Mouse (Mus musculus) skeletal muscle tissue, adult 2 months (tissue): ENCODE measurements around the gene Cfap69.
A peak's percentile ranks its signal among the peaks of the same experiment; 100 is the strongest.
"Not testable (repeated sequence)": the region's sequence is repeated elsewhere in the genome, so short reads cannot be mapped to it uniquely, and the experiment has no call there.

Experiments
- DNase-seq: peaks from one replicate; pipeline ENCODE4 v3.0.0-alpha.2; 2012; ENCODE audit warnings: low read depth, low spot score

Gene Cfap69

GRCm38 (mm10) chr5:5663655-5664370, at the start of gene Cfap69:
Gene Cfap69 (minus strand): TSS chr5:5664239.
- peak; percentile 9 for DNase-seq

DNA sequence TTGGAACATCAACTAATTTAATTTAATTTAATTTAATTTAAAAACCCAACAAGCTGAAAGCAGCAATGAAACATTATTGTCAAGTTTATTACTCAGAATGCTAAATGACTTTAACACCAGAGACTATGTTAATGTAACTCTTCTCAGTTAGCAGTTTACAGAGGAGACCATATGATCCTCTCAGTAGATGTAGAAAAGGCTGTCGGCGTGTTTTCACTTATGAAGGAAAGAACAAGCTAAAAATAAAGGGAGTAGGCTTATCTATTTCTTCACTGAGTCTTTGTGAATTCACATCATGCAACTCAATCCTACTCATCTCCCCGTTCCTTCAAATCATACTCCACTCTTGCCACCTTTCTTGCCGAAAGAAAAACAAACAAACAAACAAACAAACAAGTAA, 47.0 kb upstream of the Cfap69 start:
- no peak for DNase-seq

- no peak for DNase-seq
Measured at GRCm38 (mm10) chr5:5707341-5708278, 43.6 kb upstream of the Cfap69 start.

GRCm38 (mm10) chr5:5705019-5705418, 41.0 kb upstream of the Cfap69 start:
- DNase-seq = no peak

DNA sequence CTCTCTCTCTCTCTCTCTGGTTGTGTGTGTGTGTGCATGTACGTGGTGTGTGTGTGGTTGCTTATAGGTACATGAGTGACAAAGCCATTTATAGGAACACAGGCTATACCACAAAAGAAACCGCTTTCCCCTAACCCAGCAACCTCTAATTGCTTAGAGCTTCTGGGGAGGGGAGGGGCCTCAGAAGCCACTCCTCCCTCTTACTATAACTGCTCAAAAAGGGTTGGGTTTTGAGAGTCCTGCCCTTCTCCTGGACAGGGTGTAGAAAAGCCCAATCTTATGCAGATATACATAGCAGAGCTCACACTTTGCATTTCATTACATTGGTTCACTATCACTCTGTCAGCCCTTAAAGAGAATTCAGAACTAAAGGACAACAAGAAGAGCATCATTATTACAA, 36.3 kb upstream of the Cfap69 start:
- DNase-seq = no peak

GRCm38 (mm10) chr5:5698830-5699229, 34.8 kb upstream of the Cfap69 start:
- DNase-seq = no peak

DNA sequence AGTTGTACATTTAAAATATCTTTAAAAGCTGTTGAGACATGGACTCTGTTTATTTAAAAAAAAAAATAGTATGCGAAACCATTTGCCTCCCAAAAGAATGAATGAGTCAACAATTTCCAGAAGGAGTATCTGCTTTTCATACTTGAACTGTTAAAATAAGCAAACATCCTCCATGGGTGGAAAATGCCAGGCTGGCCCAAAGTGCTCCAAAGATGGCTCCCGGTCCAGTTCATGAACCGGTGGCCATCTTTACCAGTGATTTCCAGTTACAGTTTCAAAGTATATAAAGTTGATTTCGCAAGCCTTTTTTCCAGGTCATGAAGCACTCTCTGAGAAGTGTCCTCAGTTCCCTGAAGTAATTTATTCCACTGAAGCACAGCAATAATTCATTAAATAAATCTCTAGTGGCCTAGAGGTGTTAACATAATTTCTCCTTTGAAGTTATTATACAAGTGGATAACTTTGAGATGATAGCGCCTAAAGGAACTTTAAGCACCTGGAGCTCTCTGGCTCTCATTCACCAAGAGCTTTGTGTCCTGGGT, 31.4 kb upstream of the Cfap69 start:
- DNase-seq = no peak

DNA sequence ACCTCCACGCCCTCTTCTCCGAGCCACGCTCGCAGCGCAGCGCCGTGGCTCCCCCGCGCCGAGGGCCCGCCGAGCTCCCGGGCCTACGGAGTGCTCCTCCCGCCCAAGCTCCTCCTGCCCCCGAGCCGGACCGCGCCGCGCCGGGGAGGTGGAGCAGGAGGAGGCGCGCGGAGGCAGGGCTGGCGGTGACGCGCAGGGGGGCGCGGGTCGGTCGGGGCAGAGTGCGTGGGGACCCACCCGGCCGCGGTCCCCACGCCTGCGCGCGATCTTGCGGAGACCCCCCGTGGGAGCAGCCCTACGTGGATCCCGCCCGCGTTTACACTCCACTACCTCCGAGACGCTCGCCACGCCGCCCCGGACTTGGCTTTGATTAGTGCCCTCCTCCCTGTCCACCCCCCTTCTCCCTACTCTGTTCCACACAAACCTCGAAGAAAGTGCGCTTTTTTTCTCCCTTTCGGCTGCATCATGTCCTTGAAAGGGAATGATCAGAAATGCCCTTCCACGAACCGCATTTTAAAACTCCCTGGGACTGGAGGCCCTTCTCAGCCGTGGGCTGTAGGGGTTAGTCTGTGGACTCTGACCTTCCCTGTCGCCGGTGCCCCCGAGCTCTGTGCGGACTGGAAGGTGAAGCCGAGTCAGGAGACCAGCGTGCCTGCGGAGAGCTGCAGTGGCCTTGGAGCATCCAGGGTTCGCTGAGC, 30.1 kb upstream of the Cfap69 start, which contains the start of gene Steap2:
Steap2 (minus strand) TSS at position 623 of the 698 bp plus-strand sequence.
- peak; percentile 6 for DNase-seq

- no peak for DNase-seq
Measured at GRCm38 (mm10) chr5:5693541-5693955, 29.5 kb upstream of the Cfap69 start.

- no peak for DNase-seq
Measured at GRCm38 (mm10) chr5:5692167-5692738, 28.2 kb upstream of the Cfap69 start.

DNA sequence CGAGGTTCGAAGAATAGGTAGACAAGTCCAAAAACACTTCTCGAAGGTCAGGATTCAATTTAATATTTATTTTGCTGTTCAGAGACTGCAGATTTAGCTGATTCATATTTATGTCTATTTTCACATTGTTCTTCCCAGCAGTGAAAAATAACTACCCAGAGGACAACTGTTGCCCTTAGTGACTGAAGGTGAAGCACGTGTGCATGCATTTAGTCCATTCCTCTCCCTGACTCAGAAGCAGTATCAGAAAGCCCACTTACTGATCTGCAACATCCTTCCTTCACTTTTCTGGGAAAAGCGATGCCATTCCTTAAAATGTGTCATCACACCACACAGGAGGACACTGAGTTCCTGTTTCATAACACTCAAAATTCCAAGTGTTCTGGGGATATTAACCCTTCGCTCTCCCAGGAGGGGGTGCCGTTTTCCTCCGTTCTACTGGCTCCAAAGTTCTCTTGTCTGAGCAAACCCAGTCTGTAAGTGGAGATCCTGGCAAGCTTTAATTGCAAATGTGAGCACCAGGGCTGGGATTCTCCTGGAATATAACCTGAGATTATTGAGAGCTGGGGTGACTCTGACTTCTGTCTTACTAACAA, 25.0 kb upstream of the Cfap69 start:
- no peak for DNase-seq

DNA sequence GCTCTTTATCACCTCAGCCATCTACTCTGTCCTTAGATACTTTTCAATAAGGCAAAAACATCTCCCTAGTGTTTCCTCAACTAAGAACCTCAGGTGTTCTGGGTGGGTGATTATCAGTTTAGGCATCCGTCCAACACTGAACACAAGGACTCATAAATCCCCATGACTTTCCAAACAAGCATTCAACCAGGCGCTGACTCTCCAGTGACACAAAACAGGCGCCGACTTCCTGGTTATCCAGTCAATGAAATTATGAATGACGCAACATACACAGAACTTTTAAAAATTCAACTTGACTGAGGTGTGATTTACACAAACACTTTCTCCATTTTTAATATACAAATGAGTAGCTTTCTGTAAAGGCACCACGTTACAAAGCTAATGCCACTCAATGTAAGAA, 24.2 kb upstream of the Cfap69 start:
- DNase-seq = no peak

DNA sequence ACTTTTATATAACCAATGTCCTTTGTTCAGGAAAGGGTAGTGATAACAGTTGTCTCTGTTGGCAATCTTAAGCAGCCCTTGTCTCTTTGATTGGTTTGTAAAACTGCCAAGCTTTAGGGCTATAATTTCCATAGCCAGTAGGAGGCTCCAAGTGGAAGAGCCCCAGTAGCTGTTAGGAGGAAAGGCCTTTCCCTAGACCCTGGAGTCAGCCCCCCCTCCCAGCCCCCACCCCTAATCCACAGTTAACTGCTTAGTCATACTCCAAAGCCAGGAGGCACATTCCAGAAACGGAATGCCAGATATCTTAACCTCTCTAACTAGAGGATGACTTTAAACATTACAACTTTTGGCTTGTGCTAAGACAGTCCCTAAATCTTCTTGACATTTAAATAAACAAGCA, 22.9 kb upstream of the Cfap69 start:
- DNase-seq = no peak

DNA sequence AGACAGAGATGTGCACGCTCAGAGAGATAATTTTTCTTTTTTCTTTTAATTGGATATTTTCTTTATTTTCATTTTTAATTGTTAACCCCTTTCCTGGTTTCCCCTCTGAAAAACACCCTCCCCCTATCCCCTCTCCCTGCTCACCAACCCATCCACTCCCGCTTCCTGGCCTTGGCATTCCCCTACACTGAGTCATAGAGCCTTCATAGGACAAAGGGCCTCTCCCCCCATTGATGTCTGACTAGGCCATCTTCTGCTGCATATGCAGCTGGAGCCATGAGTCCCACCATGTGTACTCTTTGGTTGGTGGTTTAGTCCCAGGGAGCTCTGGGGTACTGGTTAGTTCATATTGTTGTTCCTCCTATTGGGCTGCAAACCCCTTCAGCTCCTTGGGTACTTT, 20.9 kb upstream of the Cfap69 start:
- DNase-seq = not testable (repeated sequence)

- no peak for DNase-seq
Measured at GRCm38 (mm10) chr5:5683292-5683691, 19.3 kb upstream of the Cfap69 start.

- DNase-seq = no peak
Measured at GRCm38 (mm10) chr5:5679459-5679858, 15.4 kb upstream of the Cfap69 start.

GRCm38 (mm10) chr5:5676082-5676481, 12.0 kb upstream of the Cfap69 start:
- DNase-seq = no peak

- no peak for DNase-seq
Measured at GRCm38 (mm10) chr5:5668920-5669319, 4.9 kb upstream of the Cfap69 start.

- no peak for DNase-seq
Measured at GRCm38 (mm10) chr5:5664371-5664926, 410 bp upstream of the Cfap69 start.

GRCm38 (mm10) chr5:5663057-5663456, 982 bp downstream of the Cfap69 start:
- DNase-seq = no peak

GRCm38 (mm10) chr5:5658680-5659079, 5.4 kb downstream of the Cfap69 start:
- DNase-seq = no peak
